Mouse (Mus musculus) frontal cortex, postnatal 36 days (tissue): Measurements from ENCODE around the gene Pnpo.
A peak's percentile ranks its signal among the peaks of the same experiment; 100 is the strongest.

Source experiments
- DNase-seq, 2 experiments: peaks; one replicate each; pipeline ENCODE4 v3.0.0; 2022; ENCODE audit warnings: low spot score in 2 of 2

Pnpo gene

GRCm38 (mm10) chr11:96937549-96938425, 6.0 kb downstream of the Pnpo start:
- DNase-seq, result no peak

DNA sequence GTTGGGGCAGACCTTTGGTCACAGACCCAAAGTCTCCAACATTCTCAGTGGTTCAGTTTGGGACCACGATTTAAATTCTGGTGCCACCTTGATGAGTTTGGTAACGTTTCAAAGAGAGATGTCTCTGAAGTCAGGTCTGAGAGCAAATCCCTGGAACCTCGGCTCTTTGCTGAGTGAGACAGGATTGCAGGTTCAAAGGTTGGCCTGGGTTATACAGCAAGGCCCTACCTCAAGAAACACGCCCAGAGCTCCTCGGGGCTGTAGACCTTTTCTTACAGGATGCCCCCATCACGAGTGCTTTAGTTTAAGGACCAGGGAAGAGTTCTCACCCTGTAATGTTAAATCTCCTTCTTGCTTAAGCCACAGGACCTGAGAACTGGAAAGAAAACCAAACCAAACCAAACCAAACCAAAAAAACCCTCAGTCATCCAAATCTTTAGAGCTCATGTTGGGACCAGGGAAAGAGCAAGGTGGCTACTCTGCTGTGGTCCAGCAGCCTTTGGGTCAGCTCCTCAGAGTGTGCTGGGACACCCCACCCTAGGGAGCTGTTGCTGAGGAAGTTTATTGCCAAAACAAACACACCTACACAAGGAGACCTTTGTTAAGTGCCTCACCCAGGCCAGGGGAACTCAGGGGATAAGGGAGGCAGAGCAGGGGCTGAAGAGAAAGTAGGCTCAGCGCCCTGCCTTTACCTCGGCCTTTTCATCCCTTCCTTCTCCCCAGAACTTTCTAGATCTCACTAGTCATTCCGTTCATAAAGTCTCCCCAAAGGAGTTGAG, 7.7 kb downstream of the Pnpo start:
- no peak for DNase-seq

DNA sequence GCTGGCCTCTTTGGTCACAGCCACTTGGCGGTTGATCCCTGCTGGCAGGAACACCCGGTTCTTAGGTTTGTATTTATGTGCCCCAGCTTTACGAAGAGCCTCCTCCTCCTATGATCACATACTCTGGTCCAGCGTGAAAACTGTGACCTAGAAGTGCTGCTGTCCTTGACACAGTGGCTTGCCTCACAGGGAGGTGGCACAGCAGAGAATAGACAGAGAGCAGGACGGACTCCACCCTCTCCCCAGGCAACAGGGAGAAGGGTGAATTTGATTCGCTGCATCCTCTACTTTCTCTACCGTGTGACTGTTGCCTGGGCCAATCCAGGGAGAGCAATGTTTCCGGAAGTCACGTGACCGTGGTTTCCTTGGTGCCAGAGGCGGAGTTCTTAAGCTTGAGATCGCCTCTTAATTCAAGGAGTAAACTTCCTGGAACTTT, 8.8 kb downstream of the Pnpo start:
- peak in 1 of 2 experiments; percentile 43 for DNase-seq

GRCm38 (mm10) chr11:96933562-96934276, 10.1 kb downstream of the Pnpo start:
- no peak for DNase-seq

- no peak for DNase-seq
Measured at GRCm38 (mm10) chr11:96931327-96932062, 12.3 kb downstream of the Pnpo start.

GRCm38 (mm10) chr11:96929766-96930331, 13.9 kb downstream of the Pnpo start:
- DNase-seq, result no peak

- DNase-seq, result no peak
Measured at GRCm38 (mm10) chr11:96929096-96929765, 14.6 kb downstream of the Pnpo start.

GRCm38 (mm10) chr11:96928691-96929090, 15.1 kb downstream of the Pnpo start:
- no peak for DNase-seq

GRCm38 (mm10) chr11:96928088-96928487, 15.7 kb downstream of the Pnpo start, which contains the start of gene Prr15l:
Gene Prr15l (plus strand): TSS chr11:96928104.
- DNase-seq, result no peak

- no peak for DNase-seq
Measured at GRCm38 (mm10) chr11:96926587-96926986, 17.2 kb downstream of the Pnpo start.

GRCm38 (mm10) chr11:96925469-96926148, 18.2 kb downstream of the Pnpo start:
- DNase-seq, result no peak

GRCm38 (mm10) chr11:96924861-96925260, 18.9 kb downstream of the Pnpo start:
- no peak for DNase-seq

- DNase-seq, result no peak
Measured at GRCm38 (mm10) chr11:96919003-96919402, 24.8 kb downstream of the Pnpo start.

- no peak for DNase-seq
Measured at GRCm38 (mm10) chr11:96917415-96917814, 26.4 kb downstream of the Pnpo start.

GRCm38 (mm10) chr11:96916885-96917396, 26.8 kb downstream of the Pnpo start:
- DNase-seq, result no peak

- peak; percentile 98 to 99 for DNase-seq
Measured at GRCm38 (mm10) chr11:96916044-96916884, 27.5 kb downstream of the Pnpo start, which contains the start of gene Cdk5rap3. Gene Cdk5rap3 (minus strand): TSS chr11:96916496.

- no peak for DNase-seq
Measured at GRCm38 (mm10) chr11:96912682-96913081, 31.1 kb downstream of the Pnpo start.

- peak; percentile 80 to 88 for DNase-seq
Measured at GRCm38 (mm10) chr11:96910003-96910402, 33.8 kb downstream of the Pnpo start.

DNA sequence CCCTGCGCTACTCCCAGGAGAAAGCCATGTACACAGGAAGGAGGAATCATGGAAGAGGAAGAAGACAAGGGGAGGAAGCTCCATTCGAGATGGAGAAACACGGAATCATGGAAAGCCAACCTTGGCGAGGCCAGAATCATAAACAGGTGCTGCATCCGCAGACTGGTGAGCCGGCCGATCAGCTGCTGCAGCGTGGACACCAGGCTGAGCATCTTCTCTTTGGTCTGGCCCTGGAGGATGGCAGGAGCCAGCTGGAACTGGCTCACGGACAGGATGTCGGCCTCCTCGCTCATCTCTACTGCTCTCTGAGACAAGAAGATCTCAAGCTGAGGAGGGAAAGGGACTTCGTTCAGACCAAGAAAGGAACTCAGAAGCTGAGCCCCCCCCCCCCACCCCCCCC, 35.2 kb downstream of the Pnpo start:
- no peak for DNase-seq
